21 mouse cellular contexts compared by ENCODE assay signal in genomic region chr6:113717541-113717940, GRCm38 (mm10). TPM values are rescaled to one million over a fixed set of nuclear protein-coding genes. Genes with fewer than 3 reads are reported as not detected.
DNase-seq lines count a peak whose midpoint lies in the region; ATAC-seq and TF ChIP-seq lines count a peak whose summit lies in the region.
"Had no signal": no experiment of that assay in that cellular context is flagged by ENCODE, and none has a peak within 500 bp of the region (broad histone marks: within the 10 kb centered on the region; RNA-seq: fewer than 3 reads in every experiment).

No protein-coding gene starts in this region.

- H3K36me3 ChIP-seq in forebrain, embryonic 14.5 days (ENCODE audit: control insufficient read depth, insufficient read depth, low read length): peaks cover 78% of the 10 kb centered on the region
- peaks cover 75% of the 10 kb centered on the region for H3K36me3 ChIP-seq in forebrain, embryonic 12.5 days (replicated peaks)

- H3K27me3 ChIP-seq in forebrain, embryonic 14.5 days (replicated peaks; ENCODE audit: control insufficient read depth, insufficient read depth, low read length): no peaks in the 10 kb centered on the region
- no peaks in the 10 kb centered on the region for H3K27me3 ChIP-seq in forebrain, embryonic 12.5 days
- H3K27me3 ChIP-seq: hindbrain, embryonic 15.5 days; intestine, embryonic 15.5 days; limb, embryonic 13.5 days; liver, embryonic 15.5 days had no signal

- H3K9ac ChIP-seq in forebrain, embryonic 14.5 days (ENCODE audit: low read length): no peak overlapping the region
- H3K9ac ChIP-seq in forebrain, embryonic 12.5 days: no peak overlapping the region
- H3K9ac ChIP-seq: hindbrain, embryonic 15.5 days; intestine, embryonic 15.5 days; limb, embryonic 13.5 days; liver, embryonic 15.5 days had no signal

- no peak overlapping the region for H3K27ac ChIP-seq in forebrain, embryonic 14.5 days (ENCODE audit: low read depth, low read length)
- H3K27ac ChIP-seq in forebrain, embryonic 12.5 days: no peak overlapping the region
- peak overlapping the region; percentile 24; the same call in 1 of the 2 replicates for H3K27ac ChIP-seq in bone marrow macrophage, adult 2 months (ENCODE audit: insufficient read depth, low read depth, low read length)
- H3K27ac ChIP-seq: embryonic facial prominence, embryonic 10.5 days; hindbrain, embryonic 15.5 days; intestine, embryonic 15.5 days; limb, embryonic 13.5 days; liver, embryonic 15.5 days; midbrain, embryonic 10.5 days; stomach, postnatal 0 days had no signal

- H3K4me3 ChIP-seq in forebrain, embryonic 14.5 days (ENCODE audit: low read depth, low read length): no peak overlapping the region
- no peak overlapping the region for H3K4me3 ChIP-seq in forebrain, embryonic 12.5 days (replicated peaks)
- no peak overlapping the region for H3K4me3 ChIP-seq in bone marrow macrophage, adult 2 months (ENCODE audit: insufficient read depth, low read length)
- H3K4me3 ChIP-seq: embryonic facial prominence, embryonic 10.5 days; hindbrain, embryonic 15.5 days; intestine, embryonic 15.5 days; limb, embryonic 13.5 days; liver, embryonic 15.5 days; midbrain, embryonic 10.5 days had no signal

- TF ChIP-seq POLR2A in bone marrow macrophage, adult 2 months (IDR thresholded peaks at IDR 0.05; ENCODE audit: borderline replicate concordance, low read depth, low read length): no peak

- TF ChIP-seq CTCF in bone marrow macrophage, adult 2 months (IDR thresholded peaks at IDR 0.05; ENCODE audit: low read depth, low read length): no peak

- no peaks in the 10 kb centered on the region for H3K4me1 ChIP-seq in forebrain, embryonic 14.5 days (ENCODE audit: control insufficient read depth, insufficient read depth, low read length)
- no peaks in the 10 kb centered on the region for H3K4me1 ChIP-seq in forebrain, embryonic 12.5 days
- H3K4me1 ChIP-seq in bone marrow macrophage, adult 2 months (ENCODE audit: control insufficient read depth, insufficient read depth, low read length): peaks cover 53% of the 10 kb centered on the region
- H3K4me1 ChIP-seq: embryonic facial prominence, embryonic 10.5 days; hindbrain, embryonic 15.5 days; intestine, embryonic 15.5 days; limb, embryonic 13.5 days; midbrain, embryonic 10.5 days had no signal

- DNase-seq in forebrain, embryonic 14.5 days (ENCODE audit: low spot score): peak; percentile 32
- peak; percentile 46 for DNase-seq in cerebellum, adult 8-10 months
- DNase-seq in lung, postnatal 25 days (ENCODE audit: low spot score): peak; percentile 40
- DNase-seq in right cerebral cortex, postnatal 25 days: no peak
- no peak for DNase-seq in B cell, adult 2 months
- DNase-seq: gastrocnemius, postnatal 14 days; heart, adult 18-20 months; heart, postnatal 36 days; retina, postnatal 1 day; right cerebral cortex, postnatal 4 days; thymus, postnatal 14 days had no signal

- ATAC-seq in forebrain, embryonic 14.5 days: no peak
- no peak for ATAC-seq in forebrain, embryonic 12.5 days (ENCODE audit: low FRiP score)
- ATAC-seq: intestine, embryonic 15.5 days had no signal

- H3K9me3 ChIP-seq in forebrain, embryonic 14.5 days (replicated peaks; ENCODE audit: control insufficient read depth, low read length): no peaks in the 10 kb centered on the region
- no peaks in the 10 kb centered on the region for H3K9me3 ChIP-seq in forebrain, embryonic 12.5 days
- H3K9me3 ChIP-seq: embryonic facial prominence, embryonic 10.5 days; hindbrain, embryonic 15.5 days; intestine, embryonic 15.5 days; limb, embryonic 13.5 days; liver, embryonic 15.5 days; midbrain, embryonic 10.5 days had no signal

- no peak overlapping the region for H3K4me2 ChIP-seq in forebrain, embryonic 14.5 days (ENCODE audit: low read length)
- H3K4me2 ChIP-seq in forebrain, embryonic 12.5 days: no peak overlapping the region
- H3K4me2 ChIP-seq: hindbrain, embryonic 15.5 days; intestine, embryonic 15.5 days; limb, embryonic 13.5 days; liver, embryonic 15.5 days had no signal

- WGBS in forebrain, embryonic 14.5 days: 91% methylated on average over 3 of the region's 3 CpGs
- 91% methylated on average over 3 of the region's 3 CpGs for WGBS in forebrain, embryonic 12.5 days

RNA-seq across cellular contexts. Expression of gene Ghrl, which starts 2.1 kb away (rescaled TPM):
- polyA plus RNA-seq in forebrain, embryonic 14.5 days (2014; fragmentation: Nextera tagmentation; extraction: Ambion mirVana): 0.54 and 0.66 TPM in 2 replicates
- 0.92 and 1.2 TPM in 2 replicates for polyA plus RNA-seq in forebrain, embryonic 12.5 days (2016; fragmentation: Nextera tagmentation; extraction: Ambion mirVana)
- polyA plus RNA-seq in bone marrow macrophage, adult 2 months (2012; ENCODE audit: insufficient read depth, insufficient read length, missing spikeins): not detected in 2 replicates
- polyA plus RNA-seq: embryonic facial prominence, embryonic 10.5 days; heart, embryonic 14.5 days; liver, embryonic 15.5 days; midbrain, embryonic 10.5 days had no signal

RNA-seq across cellular contexts. Expression of gene Tatdn2, which starts 20.7 kb away (rescaled TPM):
- 1.1 and 1.6 TPM in 2 replicates for polyA plus RNA-seq in forebrain, embryonic 14.5 days (2014; fragmentation: Nextera tagmentation; extraction: Ambion mirVana)
- 0.94 and 0.96 TPM in 2 replicates for polyA plus RNA-seq in forebrain, embryonic 12.5 days (2016; fragmentation: Nextera tagmentation; extraction: Ambion mirVana)
- 27.9 and 32.1 TPM in 2 replicates for polyA plus RNA-seq in bone marrow macrophage, adult 2 months (2012; ENCODE audit: insufficient read depth, insufficient read length, missing spikeins)

RNA-seq across cellular contexts. Expression of gene Sec13, which starts 23.0 kb away (rescaled TPM):
- 288 and 299 TPM in 2 replicates for polyA plus RNA-seq in forebrain, embryonic 14.5 days (2014; fragmentation: Nextera tagmentation; extraction: Ambion mirVana)
- polyA plus RNA-seq in forebrain, embryonic 12.5 days (2016; fragmentation: Nextera tagmentation; extraction: Ambion mirVana): 230 and 237 TPM in 2 replicates
- polyA plus RNA-seq in bone marrow macrophage, adult 2 months (2012; ENCODE audit: insufficient read depth, insufficient read length, missing spikeins): 52.3 and 59.9 TPM in 2 replicates

Comparison
In these comparisons a context has a peak if more than half of its experiments do, and no peak if none do; other contexts are left out.
1. DNase-seq: peak in forebrain, embryonic 14.5 days (single experiment), cerebellum, adult 8-10 months (single experiment) and lung, postnatal 25 days (single experiment); none in right cerebral cortex, postnatal 25 days (single experiment) and B cell, adult 2 months (0 of 2).
2. RNA of gene Tatdn2, which starts 20.7 kb away (polyA plus RNA-seq): 27.9 to 32.1 TPM in bone marrow macrophage, adult 2 months; 1.1 to 1.6 TPM in forebrain, embryonic 14.5 days and 0.94 to 0.96 TPM in forebrain, embryonic 12.5 days; every median in the first group is over 10 times any median in the second.